ENCODE assay signal across 14 mouse cellular contexts in genomic region chr13:9194656-9195055, GRCm38 (mm10).
DNase-seq lines count a peak whose midpoint lies in the region; ATAC-seq and TF ChIP-seq lines count a peak whose summit lies in the region.
"Had no signal": no experiment of that assay in that cellular context is flagged by ENCODE, and none has a peak within 500 bp of the region (broad histone marks: within the 10 kb centered on the region; RNA-seq: fewer than 3 reads in every experiment).

No protein-coding gene starts in this region.

- no peak for ATAC-seq in G1E (ENCODE audit: extremely low read depth, insufficient number of reproducible peaks, low FRiP score, poor library complexity, severe bottlenecking)
- ATAC-seq in liver, embryonic 14.5 days (ENCODE audit: insufficient read depth): no peak

- peak; percentile 58 for TF ChIP-seq CTCF in layer of hippocampus, adult 2 months (conservative IDR thresholded peaks at IDR 0.05)
- TF ChIP-seq CTCF in G1E (IDR thresholded peaks at IDR 0.05; ENCODE audit: low read depth, low read length): peak; percentile 64
- TF ChIP-seq CTCF in liver, embryonic 14.5 days (IDR thresholded peaks at IDR 0.05; ENCODE audit: low read depth): peak; percentile 83

- no peak for TF ChIP-seq EP300 in liver, embryonic 14.5 days (IDR thresholded peaks at IDR 0.05; ENCODE audit: low read depth)

- no peaks in the 10 kb centered on the region; the same call in 1 of the 2 replicates for H3K4me1 ChIP-seq in G1E (ENCODE audit: insufficient read depth, low read depth, low read length)
- no peaks in the 10 kb centered on the region; a peak in 2 of 4 replicates for H3K4me1 ChIP-seq in liver, embryonic 14.5 days (replicated peaks; ENCODE audit: control insufficient read depth in 2 of 2, insufficient read depth in 2 of 2, low read length in 1 of 2)

- H3K4me3 ChIP-seq in layer of hippocampus, adult 2 months: no peak overlapping the region
- H3K4me3 ChIP-seq in G1E (ENCODE audit: low read depth, low read length): no peak overlapping the region
- H3K4me3 ChIP-seq in liver, embryonic 14.5 days (ENCODE audit: insufficient read depth in 1 of 2, low read depth in 2 of 2, low read length in 2 of 2): no peak overlapping the region
- H3K4me3 ChIP-seq: limb, embryonic 10.5 days; myocyte had no signal

- H3K4me2 ChIP-seq in liver, embryonic 14.5 days (ENCODE audit: low read depth): no peak overlapping the region
- H3K4me2 ChIP-seq: hindbrain, embryonic 14.5 days had no signal

- DNase-seq in layer of hippocampus, adult 2 months (ENCODE audit: low spot score in 2 of 2): no peak
- DNase-seq in layer of hippocampus, adult 8-10 months (ENCODE audit: low spot score in 2 of 2): no peak
- DNase-seq in A20 (ENCODE audit: low read depth, low spot score) (peak; percentile 42), G1E (ENCODE audit: low spot score) (no peak)
- DNase-seq in liver, embryonic 14.5 days (ENCODE audit: low read depth in 3 of 3, low spot score in 3 of 3): no peak
- DNase-seq in adrenal gland, adult 8-10 months: no peak
- DNase-seq in yolk sac, embryonic 10.5 days (ENCODE audit: low spot score): no peak
- DNase-seq: cerebellum, postnatal 14 days; kidney, postnatal 4 days; lung, postnatal 36 days; thymus, postnatal 14 days had no signal

- H3K36me3 ChIP-seq in G1E (replicated peaks): no peaks in the 10 kb centered on the region
- no peaks in the 10 kb centered on the region for H3K36me3 ChIP-seq in liver, embryonic 14.5 days (replicated peaks; ENCODE audit: control insufficient read depth, insufficient read depth, low read depth)
- H3K36me3 ChIP-seq: limb, embryonic 10.5 days had no signal

- no peak overlapping the region for H3K27ac ChIP-seq in layer of hippocampus, adult 2 months
- H3K27ac ChIP-seq in liver, embryonic 14.5 days: no peak overlapping the region
- H3K27ac ChIP-seq: hindbrain, embryonic 14.5 days; limb, embryonic 10.5 days had no signal

- no peak overlapping the region for H3K9ac ChIP-seq in liver, embryonic 14.5 days (replicated peaks)
- H3K9ac ChIP-seq: hindbrain, embryonic 14.5 days had no signal

- no peaks in the 10 kb centered on the region for H3K9me3 ChIP-seq in G1E (replicated peaks)
- H3K9me3 ChIP-seq in liver, embryonic 14.5 days (ENCODE audit: control insufficient read depth, low read length): no peaks in the 10 kb centered on the region
- H3K9me3 ChIP-seq: limb, embryonic 10.5 days had no signal

- peaks cover 18% of the 10 kb centered on the region for H3K27me3 ChIP-seq in G1E (ENCODE audit: insufficient read depth, low read length)
- H3K27me3 ChIP-seq in liver, embryonic 14.5 days (ENCODE audit: control insufficient read depth, insufficient read depth, low read length): no peaks in the 10 kb centered on the region

- 51% methylated on average over 4 of the region's 4 CpGs for WGBS in liver, embryonic 14.5 days (ENCODE audit: insufficient replicate concordance)
